Mouse (Mus musculus): Measurements from ENCODE around the gene Lbhd1.

GRCm38 (mm10) chr19:8841012-8841411 lies 42.5 kb upstream of the Lbhd1 start:
- TF ChIP-seq CTCF (IDR thresholded peaks at IDR 0.05; ENCODE audit: low read depth, low read length), result no peak
- TF ChIP-seq POLR2A (IDR thresholded peaks at IDR 0.05; ENCODE audit: extremely low read depth, insufficient read depth, low read length), result no peak
